Mouse (Mus musculus) hematopoietic stem cell, adult 5-6 weeks (primary cell): ENCODE measurements at regions not wholly inside any gene's neighbourhood (a gene's known extent, or its start where the extent isn't known, plus 50 kb on each side); places are given as distances from the start of the nearest gene placed in this dataset.

ENCODE experiments used
- ATAC-seq, 2 experiments: fragments of 125-278 bp in 1 of 2; replicated peaks in 1 of 2; 2 replicates each; pipeline ENCODE4 v1.8.0; 2016 to 2017; ENCODE audit warnings: inconsistent platforms in 2 of 2, mild to moderate bottlenecking in 2 of 2, moderate number of reproducible peaks in 2 of 2, low read depth in 1 of 2, moderate TSS enrichment in 1 of 2; ENCODE audit not compliant: low FRiP score in 2 of 2, poor library complexity in 2 of 2, severe bottlenecking in 2 of 2, insufficient read depth in 1 of 2, low TSS enrichment in 1 of 2

DNA sequence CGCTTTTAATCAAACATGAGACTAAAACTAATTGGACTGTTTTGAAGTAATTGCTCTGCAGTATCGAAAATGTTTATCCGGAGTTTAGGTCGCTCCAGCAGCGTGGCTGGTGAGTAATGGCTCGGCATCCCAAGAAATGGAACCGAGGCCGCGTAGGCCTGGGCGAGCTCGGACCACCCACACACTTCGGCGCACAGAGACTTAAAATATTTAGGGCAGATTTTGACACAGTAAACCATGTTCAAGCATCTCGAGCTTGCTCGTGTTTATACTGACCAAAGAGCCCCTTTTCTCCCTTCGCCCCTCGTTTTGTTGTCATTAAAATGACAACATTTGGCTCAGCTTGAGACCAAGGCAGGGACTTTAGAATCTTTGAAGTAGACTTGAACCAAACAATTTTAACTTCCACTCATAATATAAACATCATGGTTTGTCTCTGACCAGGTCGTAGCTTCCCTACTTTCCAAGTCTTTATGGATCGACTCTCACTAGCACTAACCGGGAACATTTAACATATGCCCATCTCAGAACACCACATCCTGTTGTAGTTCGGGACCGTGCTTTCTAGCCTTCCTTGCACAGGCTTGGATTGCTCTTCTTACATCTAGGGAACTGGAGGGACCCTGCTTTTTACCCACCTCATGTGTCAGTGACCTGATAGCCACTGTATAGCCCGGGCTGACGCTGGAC, 223.0 kb upstream of the Map3k1 start:
- ATAC-seq, result no peak

DNA sequence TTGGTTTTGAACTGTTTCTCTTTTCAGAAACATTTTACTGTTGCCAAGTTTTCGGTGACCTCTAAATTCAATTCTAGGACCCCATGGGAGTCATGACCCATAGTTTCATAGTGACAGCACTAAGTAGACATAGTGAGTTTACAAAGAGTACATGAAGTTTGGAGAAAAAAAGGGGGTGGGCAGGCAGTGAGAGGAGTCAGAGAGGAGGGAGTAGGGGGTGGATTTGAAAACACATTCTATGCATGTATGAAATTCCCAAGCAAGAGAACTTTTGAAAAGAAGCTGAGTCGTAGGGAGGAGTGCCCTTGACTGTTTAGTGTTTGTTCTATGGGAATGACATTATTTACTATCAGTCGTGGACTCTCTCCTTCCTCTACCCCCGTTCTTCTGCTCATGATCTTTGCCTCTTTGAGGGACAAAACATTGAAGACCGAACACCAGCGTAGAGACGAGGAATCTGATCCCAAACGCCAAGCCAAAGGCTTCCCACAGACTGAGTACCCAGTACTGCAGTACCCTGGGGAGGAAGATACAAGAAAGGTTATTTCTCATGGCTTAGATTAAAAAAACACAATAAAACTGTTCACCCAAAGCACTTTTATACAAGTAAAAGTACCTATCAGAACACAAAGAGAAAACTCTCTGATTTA, 229.1 kb upstream of the Map3k1 start:
- no peak for ATAC-seq

DNA sequence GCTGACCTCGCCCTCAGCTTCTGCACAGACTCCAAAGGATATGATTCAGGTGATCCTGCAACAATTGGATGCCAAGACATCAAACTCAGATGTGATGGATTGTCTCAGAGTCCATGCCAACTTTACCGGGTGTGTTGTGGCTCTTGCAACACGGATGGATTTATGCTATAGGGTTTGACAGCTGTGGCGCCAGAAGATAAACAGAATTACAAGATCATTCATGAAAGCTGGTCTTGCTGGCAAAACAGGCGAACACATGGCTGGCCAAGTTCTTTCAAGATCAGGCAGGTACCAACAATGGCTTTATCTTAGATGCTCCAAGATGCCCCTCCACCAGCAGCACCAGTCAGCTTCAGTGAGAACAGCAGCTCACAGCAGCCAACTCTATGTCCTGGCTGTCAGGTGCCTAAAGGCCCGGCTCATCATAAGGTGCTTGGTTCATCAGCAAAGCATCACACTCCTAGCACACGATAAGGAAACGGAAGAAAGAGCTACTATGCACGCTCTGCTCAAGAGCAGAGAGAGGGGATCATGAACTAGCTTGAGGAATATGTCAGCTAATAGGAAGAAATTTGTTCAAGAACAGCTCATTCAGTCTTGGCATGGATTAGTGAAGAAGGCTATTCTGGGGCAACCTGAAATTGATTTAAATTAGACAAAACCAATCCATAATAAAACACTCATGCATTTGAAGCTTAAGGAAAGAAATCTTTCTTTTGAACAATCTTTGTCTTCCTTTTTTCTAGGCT, 229.9 kb upstream of the Map3k1 start:
- no peak for ATAC-seq

DNA sequence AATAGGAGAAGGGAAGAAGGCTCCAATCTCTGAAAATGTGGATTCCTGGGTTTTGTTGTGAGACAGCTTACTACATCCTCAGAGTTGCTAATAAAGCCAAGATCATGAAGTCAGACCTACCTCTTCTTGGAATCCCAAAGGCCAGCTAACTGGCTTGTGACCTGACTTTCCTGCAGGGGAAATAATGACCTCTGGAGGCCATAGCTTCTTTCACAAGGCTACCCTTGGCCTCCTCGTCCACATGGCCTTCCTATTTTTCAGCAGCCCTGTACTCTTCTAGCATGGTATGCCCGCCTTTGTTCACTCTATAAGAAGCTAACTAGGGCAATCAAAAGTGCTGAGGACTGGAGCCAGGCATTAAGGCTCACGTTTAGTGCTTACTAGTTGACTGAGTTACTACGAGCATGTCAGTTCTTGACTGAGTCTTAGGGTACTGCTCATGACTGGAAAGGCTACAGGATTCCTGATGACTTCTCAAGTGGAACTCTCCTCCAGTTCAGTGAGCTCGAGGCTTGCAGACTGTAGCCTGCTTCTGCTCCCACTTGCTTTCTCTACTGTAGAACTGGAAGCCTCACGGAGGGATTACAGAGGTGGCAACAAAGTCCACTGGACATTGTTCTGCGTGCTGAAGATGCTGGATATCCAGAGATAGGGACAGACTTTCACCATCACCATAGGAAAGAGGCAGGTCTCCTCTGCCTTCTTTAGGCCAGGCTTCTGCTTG, 230.8 kb upstream of the Map3k1 start:
- ATAC-seq, result no peak

DNA sequence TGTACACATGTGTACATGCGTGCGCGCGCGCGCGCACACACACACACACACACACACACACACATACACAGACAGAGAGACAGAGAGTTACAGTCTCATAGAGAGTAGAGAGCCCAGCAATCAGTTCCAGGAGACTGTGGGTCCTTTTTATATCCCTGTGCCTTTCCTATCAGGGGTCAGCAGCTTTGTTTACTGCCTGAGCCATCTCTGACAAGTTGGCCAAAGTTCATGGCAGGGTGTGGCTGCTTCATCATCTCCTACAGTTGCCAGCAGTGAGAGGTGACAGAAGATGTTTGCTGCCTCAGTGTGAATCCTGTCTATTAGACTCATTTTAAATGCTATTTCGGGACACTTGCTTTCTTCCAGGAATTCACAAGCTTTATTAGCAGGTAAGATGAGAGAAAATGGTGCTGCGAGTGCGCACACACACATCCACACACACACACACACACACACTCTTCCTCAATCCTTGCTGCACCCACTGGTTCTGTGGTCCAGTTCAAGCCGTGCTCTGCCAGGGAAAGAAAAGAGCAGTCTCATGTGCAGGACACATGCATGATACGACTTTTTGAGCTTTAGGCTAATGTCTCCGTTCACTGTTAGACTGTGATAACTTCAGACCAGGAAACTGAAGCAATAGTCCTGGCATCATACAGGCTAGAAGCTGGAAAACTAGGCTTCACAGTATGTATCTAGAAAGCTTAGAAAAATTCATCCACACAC, 234.9 kb upstream of the Map3k1 start:
- no peak for ATAC-seq

DNA sequence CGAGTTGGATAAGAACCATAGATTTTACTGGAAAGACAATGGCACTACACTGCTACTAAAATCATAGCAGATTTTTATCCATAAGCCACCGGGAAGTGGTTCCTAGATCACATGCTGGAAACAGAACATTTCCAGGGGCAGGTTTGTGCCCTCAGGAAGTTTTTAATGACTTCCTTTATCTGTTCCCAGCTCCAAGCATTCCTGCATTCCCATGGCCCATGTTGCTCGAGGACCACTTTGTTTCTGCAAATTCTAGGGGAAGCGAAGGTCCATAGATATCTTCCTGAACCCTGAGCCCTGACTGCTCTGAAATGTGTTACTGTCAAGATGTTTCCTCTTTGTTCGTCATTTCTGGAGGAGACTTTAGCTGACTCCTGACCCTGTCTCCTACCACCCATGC, 235.6 kb upstream of the Map3k1 start:
- no peak for ATAC-seq

DNA sequence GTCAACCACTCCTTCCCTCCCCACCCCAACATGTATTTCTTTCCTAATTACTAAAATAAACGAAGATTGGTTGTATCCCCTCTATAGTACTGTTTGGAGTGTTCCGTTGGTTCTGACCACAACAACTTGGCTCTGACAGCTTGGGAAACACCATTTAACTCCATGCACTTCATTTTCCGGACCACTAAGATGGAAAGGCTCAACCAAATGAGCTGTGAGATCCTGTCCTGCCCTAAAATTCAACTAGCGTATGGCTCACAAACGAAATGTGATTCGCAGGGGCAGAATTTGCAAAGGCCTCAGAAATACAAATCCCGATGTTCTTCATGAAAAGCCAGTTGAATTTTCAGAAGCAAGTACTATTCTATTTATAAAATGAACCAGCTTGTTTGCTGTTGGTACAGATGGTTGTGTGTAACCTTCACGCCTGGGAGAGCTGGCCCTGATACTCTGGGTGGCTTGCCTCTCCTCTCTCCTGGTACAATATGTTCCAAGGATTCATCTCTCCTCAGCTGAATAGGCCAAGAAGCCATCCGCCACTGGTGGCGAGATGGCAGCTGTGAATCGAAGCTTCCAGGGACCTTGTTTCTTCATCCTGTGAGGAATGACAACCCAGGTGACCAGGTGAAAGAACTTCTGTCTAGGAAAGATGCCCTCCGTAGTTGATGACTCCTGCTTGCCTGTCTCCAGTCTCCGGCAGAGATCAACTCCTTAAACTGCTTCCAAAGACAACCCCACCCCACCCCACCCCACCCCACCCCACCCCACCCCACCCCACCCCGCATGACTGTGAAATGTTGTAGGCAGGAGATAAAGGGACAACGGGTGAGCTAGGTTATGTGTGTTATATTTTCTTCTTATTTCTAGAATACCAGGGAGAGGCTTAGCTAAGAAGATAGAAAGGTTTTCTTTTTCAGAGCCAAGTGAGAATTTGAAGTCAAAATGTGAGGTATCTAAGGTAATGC, 237.7 kb upstream of the Map3k1 start:
- no peak for ATAC-seq

DNA sequence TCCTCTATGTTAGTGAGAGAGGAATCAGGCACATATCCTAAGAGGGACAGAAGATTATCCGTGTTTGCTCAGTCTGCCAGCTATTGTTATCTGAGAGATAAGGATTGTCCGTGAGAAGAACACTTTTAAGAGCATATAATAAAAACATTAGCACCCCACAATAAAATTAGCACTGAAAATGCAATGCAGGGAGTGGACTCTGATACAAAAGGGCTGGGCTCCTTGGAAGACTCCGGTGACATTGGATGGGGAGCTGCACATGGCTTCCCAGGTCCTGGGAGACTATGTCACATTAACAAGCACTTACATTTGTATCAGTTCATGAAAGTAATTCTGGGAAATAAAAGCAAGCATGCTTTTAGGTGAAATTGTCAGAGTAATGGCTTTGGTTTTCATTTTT, 238.6 kb upstream of the Map3k1 start:
- ATAC-seq, result no peak

DNA sequence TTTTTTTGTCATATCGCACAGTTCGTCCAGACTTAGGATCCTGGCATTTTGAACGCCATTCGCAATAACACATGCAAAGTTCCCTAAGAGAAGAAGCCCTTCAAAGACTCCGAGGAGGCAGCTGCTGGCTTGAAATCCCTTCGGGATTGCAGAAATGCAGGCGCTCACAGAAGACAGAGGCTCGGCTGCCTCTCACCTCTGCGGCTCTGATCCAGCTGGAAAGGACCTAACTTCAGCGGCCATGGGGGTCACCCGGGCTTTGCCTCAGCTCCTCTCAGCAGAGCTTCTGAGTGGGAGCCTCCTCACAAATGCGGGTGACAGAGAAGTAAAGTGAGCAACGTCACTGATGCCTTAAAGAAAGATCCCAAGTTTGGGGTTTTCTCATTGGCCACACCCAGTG, 239.1 kb upstream of the Map3k1 start:
- no peak for ATAC-seq

DNA sequence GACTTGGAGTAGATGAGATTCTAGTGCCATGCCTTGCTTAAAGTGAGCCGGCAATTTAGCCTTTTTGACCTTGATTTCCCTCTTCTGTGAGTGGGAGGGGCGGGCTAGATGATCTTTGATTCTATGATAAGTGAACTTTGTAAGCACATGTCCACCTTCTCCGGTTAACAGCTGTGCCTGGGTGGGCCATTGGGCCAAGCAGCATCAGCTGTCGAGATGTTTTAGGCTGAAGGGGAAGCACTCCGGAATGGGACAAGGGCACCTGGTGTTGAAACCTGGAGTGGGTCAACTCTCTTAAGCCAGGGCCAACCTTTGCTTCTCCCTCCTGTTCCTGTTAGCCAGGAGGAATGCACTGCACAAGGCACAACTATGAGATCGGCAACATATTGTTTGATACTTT, 239.5 kb upstream of the Map3k1 start:
- ATAC-seq, result no peak

DNA sequence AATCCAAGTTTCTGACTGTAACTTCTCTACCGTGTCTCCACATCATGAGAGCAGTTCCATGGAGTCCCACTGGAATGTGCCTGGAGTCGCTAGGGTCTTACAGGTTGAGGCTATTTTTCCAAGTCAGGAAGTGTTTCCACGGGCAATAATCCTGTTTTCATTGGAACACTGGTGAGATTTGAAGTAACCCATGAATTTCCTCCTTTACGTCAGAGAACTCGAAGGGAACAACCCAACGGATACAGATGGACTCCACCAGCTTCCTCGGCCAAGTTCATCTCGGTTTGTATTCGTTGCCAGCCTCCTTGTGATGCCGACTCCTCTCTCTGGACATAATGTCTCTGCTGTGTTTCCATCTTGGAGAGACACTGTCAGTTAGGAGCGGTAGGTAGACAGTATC, 237.4 kb upstream of the Ankrd55 start:
- ATAC-seq, result no peak

DNA sequence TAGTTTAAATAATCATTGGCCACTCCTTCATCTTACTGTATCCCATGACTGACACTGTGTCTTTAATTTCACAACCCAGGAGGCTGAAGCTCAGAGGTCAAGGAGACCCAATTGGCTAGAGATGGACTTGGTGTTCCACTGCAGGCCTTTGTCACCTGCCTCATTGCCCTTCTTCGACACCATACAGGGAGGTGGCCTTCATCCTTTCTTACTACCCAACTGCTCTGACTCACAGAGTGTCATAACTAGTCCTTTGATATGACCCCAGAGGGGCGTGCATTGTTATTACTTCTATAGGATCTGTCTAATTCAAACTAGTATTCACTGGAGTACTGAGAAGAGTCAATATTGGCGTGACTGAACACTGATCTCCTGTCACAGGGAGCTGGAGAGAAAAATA, 236.2 kb upstream of the Ankrd55 start:
- no peak for ATAC-seq

DNA sequence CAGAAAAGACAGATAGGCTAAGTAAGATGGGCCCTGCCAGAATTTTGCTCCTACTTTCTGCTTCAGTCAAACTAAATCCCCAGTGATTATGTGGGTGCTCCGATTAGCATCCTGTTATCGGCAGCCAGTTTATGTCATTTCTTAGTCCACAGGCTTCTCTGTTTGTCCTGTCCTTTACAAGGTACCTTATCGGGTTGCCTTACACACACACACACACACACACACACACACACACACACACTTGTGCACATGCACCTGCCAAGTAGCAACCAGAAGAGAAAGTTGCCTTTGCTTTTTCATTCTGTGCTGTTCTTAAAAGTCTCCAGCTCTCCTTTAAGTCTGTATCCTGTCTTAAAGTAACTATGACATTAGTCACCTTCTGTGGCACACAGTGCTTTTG, 235.8 kb upstream of the Ankrd55 start:
- no peak for ATAC-seq

DNA sequence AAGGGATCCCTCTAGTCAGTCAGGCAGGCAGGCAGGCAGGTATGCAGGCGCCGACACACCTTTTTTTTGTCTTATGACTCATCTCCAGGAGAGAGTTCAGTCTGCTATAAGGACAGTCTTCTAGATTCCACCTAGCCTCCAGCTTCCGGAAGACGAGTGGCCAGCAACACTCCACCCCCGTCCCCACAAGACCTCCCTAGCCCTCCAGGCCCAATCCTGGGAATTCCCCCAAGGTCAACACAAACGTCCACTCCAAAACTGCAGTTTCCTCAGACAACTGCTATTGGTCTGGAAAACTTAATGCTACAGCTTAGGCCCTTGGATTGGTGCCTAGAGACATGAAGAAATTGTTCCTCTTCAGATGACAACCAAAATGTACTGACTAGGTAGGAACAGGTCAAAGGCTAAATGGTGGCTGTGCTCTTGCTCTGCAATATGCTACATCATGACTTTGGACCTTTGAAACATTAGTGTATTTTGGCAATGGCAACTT, 233.3 kb upstream of the Ankrd55 start:
- no peak for ATAC-seq

DNA sequence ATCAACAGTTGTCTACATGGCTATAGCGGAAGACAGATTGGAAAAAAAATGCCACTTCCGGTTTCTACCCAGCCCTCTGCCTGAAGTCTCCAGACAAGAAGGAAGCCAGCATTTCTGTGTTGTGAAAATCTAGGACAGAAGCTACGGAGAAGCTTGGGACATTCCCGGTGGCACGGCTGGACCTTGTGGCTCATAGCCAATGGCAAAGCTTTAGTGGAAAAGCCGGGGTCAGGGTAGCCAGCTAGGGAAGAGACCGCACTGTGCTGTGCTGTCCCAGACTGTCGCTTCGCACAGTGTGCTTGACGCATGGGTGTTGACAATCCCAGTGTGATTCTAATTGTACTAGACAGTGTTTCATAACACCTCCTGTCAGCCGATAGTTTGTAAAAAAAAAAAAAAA, 230.0 kb upstream of the Ankrd55 start:
- 0 out of 4 replicates have a peak, but pooled peaks of 1 of the 2 experiments have one; percentile 37 for ATAC-seq

DNA sequence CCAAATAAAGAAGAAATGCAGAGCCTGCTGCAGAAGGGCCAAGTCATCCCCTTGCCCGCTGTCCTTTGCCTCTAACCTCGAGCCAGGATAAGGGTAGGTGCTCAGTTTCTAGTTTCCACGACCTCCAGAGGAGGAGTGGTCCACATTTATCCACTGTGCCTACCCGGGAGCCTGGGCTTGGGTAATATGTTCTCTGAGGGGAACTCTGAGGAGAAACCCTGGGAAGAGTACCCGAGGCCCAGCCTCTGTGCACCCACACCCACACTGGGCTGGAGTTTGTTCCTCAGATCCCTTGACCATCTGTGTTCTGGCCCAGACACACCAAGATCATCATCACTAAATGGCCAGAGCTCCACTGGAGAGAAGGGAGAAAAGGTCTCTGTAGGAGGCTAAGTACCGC, 229.5 kb upstream of the Ankrd55 start:
- no peak for ATAC-seq
